Mouse (Mus musculus) 3T3-L1 (cell line): ENCODE results near the gene Borcs6.
A peak's percentile ranks its signal among the peaks of the same experiment; 100 is the strongest.

Experiments used
- DNase-seq: peaks from one replicate; pipeline ENCODE4 v3.0.0-alpha.2; 2015; ENCODE audit warnings: low read depth, low spot score

The Borcs6 gene

DNA sequence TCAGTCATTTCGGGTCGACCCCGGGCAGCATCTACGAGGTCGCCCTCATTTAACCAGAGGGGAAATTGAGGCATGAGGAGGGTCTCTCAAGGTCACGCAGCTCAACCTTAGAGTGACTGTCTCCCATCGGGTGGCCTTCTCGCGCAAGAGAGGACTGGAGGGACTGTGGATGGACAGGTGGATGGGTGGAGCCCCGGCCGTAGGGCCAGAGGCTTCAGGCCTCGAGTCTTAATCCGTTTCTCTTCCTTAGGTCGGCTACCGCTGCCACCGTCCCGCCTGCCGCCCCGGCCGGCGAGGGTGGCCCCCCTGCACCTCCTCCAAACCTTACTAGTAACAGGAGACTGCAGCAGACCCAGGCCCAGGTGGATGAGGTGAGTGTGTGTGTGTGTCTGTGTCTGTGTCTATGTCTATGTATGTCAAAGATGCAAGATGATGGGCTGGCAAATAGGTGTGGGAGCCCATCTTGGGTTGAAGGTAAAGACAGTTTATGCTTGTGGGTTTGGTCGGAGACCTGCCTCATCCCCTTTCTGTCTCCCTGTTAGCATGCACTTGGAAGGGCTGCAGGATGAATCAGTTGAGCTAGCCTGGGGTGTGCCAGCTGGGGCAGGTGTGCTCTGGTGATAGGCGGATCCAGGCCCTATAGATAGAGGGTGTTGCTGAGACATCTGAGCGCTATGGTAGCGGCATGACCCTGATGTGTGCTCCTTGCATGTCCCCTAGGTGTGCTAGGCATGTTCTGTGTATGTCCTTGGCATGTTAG lies 29.5 kb downstream of the Borcs6 start:
- no peak for DNase-seq

- no peak for DNase-seq
These were observed 30.2 kb downstream of the Borcs6 start for GRCm38 (mm10) chr11:69089616-69090290.

DNA sequence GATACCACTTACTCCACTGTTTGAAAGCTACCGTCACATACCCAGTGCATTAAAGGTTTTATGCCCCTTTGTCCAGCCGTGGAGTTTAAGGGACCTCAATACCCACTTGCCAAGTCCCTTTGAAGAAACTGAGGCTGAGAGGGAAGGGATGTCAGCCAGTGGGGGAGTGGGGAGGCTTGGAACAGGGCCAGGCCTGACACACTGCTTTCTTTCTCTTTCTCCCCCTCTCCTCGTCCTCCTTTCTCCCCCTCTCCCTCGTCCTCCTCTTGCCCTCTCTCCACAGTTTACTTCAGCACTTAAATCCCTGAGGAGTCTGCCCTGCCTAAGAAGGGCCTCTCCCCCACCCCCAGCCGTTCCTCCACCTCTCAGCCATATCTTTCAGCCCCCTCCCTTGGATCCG lies 30.9 kb downstream of the Borcs6 start:
- DNase-seq: no peak

GRCm38 (mm10) chr11:69091566-69092385 lies 32.3 kb downstream of the Borcs6 start:
- DNase-seq: no peak

DNA sequence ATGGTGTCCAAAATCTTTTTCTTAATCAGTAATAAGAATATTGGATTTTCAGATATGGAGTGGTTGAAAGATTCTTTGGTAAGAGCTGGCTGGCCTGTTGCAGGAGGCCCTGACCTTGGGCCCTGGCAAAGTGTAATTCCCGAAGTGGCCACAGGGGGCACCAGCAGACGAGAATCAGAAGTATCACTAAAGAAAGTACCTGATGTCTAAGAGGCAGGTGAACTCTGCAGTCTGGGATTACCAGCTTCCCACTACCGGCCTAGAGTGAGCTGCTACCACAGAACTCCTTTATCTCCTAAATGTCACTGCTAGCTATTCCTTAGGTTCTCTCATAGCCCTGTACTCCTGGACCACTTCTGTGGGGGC lies 32.9 kb downstream of the Borcs6 start:
- peak; percentile 89 for DNase-seq

GRCm38 (mm10) chr11:69092871-69093270 lies 33.4 kb downstream of the Borcs6 start:
- DNase-seq: peak; percentile 43

- peak; percentile 59 for DNase-seq
These were observed 34.3 kb downstream of the Borcs6 start for GRCm38 (mm10) chr11:69093856-69094255.

GRCm38 (mm10) chr11:69094697-69095429 lies 35.3 kb downstream of the Borcs6 start, which contains the start of gene Per1:
Gene Per1, plus strand, starts transcription at chr11:69095217.
- peak; percentile 100 for DNase-seq

DNA sequence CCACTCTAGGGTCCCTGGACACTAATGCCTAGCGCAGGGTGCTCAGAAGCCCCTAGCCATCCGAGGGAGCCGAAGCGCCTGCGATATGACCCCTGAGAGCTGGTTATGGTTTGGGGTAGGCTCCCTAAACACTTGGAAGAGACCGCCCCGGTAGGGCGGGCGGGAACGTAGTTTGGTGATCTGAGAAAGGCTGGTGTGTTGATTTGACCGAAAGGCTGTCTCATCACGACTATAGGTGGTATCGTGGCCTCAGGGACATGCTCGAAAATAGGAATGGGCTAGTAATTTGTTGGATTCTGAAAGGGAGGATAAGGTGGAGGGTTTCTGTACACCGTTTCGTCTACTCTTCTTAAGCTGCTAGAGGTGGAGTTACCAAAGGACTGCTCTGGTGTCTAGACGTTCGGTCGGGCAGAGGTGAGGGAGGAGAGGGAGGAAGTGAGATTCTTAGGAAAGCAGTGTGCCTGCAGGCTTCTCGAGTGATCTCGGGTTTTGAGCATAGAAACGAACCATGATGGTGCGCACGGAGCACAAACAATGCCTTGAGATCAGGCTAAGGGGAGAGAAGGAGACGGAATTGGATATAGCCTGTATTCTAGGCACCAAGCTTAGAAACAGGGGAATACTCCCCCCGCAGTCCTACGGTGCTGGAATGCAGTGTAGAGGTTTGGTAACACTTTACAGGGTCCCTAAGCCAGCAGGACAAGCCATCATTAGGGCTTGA lies 36.2 kb downstream of the Borcs6 start:
- DNase-seq: peak; percentile 72

DNA sequence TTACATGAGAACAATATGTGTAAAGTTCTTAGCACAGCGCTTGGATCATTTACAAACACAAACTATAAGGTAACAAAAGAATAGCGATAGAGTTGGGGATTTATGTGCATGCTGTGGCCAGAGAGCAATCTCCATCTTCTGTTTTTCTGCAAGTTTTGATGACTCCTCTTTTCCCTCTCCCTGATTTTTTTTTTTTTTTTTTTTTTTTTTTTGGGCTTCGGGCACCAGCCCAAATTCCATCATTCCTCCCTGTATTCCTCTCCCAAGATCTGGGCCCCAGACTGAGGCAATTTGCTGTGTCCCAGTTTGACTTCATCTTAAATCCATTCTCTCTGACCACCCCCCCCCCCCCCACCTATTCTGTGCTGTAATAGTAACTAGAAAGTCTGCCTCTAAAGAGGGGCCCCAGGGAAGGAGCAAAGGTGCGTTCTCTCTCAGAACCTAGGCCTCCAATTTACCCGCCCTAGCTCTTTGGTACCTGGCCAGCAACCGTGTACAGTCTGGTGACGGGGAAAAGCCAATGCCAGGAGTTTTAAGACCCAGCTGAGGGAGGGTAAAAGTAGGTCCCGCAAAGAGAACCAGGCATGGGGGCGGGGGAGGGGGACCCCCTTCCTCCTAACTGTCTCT lies 37.0 kb downstream of the Borcs6 start:
- DNase-seq: peak; percentile 88

- DNase-seq: peak; percentile 98
These were observed 37.7 kb downstream of the Borcs6 start for GRCm38 (mm10) chr11:69096987-69097900.

GRCm38 (mm10) chr11:69098039-69098761 lies 38.7 kb downstream of the Borcs6 start:
- DNase-seq: no peak

DNA sequence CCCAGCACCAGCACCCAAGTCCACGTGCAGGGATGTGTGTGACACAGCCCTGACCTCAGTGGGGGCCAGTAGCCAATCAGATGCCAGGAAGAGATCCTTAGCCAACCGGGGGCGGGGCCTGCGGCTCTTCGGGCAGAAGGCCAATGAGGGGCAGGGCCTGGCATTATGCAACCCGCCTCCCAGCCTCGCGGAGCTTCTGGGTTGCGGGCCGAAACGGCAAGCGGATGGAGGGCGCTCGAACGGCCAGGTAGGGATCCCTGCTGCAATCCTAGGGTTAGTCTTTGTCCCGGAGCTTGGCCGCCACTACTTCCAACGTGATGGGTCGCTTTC lies 39.2 kb downstream of the Borcs6 start:
- DNase-seq: peak; percentile 96

GRCm38 (mm10) chr11:69099177-69099914 lies 39.8 kb downstream of the Borcs6 start:
- DNase-seq: peak; percentile 80

DNA sequence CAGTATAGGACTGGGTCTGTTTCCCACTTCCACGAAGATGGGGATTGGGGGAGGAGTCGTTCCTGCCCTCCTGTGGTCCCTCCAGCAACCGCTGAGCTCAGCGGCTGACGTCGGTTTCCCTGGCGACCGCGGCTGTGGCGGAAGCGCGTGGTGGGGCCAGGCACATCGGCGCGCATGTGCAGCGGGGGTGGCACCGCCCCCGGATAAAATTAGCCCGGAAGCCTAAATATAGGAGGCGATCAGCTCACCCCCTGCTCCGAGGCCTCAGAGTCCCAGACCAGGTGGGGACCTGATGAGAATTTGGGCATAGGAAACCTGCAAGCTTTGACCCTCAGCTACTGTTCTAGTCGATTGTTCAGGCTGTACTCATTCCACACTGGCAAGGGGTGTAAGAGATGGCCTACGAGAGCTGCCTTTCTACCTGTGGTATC lies 40.4 kb downstream of the Borcs6 start:
- peak; percentile 93 for DNase-seq

GRCm38 (mm10) chr11:69100639-69101360 lies 41.3 kb downstream of the Borcs6 start:
- no peak for DNase-seq
